Mouse (Mus musculus): ENCODE measurements around the gene Rab42.
A peak's percentile ranks its signal among the peaks of the same experiment; 100 is the strongest.

Gene Rab42

DNA sequence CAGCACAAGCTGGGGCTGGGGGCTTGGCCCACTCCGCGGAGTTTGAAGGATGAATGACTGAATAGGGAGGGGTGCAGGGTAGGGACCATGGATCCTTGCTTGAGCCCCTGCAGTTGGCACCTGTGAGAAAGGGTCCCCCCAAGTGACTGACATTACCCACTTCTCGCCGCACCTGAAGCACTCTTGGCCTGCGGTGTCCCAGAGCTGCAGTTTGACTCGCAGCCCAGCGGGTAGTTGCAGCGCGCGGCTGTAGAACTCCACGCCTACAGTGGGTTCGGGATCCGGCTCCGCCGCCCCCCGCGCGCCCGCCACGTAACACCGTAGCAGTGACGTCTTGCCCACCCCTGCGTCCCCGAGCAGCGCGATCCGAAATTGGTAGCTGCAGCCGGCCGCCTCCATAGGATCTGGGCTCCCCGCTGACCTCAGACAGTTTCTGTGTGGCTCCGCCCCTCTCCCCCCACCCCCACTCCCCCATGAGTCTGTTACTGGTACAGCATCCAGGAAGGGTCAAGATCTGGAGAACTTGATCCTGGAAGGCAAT is at the start of gene Rab42:
TSS of gene Rab42 (minus strand) at position 447 of the 541 bp plus-strand sequence.
- peak; percentile 69 to 79 for DNase-seq

DNA sequence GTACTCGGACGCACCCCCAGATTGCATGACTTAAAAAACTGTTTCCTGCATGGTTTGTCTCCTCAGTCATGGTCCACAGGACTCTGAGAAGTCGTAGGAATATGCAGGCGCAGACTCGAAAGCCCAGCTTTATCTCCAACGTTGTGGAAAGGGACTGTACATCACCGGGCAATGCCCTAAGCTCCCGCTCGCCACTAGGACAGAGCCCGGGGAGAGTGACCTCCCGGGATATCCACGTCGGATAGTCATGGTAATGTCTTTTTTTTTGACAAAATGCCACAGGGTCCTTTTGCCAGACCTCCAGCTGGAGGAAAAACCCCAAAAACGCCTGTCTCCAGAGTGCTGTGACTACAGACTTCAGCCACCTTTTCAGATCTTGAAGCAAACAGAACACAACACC is 49.6 kb upstream of the Rab42 start:
- DNase-seq = peak; percentile 42 to 50

DNA sequence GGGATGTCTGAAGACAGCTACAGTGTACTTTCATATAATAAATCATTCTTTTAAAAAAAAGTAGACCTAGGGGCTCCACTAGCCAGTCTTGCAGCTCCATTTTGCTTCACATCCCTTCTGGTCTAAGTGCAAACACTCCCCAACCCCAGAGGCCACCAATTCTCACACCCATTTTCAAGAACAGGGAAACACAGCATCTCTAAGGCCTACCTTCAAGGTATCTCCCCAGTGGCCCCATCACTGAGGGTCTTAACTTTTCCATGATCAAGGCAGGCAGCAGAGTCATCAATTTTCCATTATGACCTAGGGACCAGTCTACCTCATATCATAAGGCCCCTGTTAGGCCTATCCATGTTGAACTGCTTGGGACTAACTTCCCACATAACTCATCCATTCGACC is 48.2 kb upstream of the Rab42 start:
- DNase-seq = no peak

DNA sequence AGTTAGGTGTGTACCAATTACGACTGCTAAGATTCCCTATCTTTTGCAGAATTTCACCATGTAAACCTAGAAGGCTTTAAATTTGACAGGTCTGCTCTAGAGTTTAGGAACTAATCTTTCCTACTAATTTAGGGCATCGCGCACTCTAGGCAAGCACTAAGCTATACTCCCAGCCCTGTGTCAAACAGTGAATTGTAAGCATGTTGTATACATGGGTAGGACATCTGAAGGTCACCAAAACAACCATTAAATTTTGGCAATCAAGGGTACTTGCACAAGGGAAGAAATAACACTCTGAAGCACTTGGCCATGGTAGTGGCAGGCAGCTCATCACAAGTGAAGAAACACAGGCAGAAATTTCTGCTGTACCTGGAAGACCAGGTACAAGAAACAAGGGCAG is 47.7 kb upstream of the Rab42 start:
- DNase-seq = no peak

DNA sequence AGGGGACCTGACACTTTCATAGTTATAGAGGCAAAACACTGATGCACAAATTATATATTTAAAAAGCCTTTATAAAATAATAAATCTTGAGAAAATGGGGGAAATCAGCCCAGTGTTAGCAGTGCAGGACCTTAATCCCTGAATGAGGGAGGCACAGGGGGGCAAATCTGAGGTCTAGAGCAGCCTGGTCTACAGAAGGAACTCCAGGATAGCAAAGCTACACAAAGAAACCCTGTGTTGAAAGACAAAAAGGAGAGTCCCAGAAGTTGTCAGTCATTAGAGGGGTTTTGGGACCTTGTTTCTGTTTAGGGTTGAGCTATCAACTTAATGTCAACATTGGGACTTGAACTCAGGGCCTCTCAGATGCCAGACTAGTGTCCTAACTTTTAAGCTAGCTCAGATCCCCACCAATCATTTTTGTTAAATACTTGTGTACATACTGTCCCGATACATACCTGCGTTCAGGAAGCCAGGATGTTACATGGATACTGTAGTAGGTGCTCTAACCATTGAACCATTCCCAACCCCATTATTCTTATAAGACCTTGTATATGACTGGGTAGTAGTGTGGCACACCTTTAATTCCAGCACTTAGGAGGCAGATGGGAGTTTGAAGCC is 47.0 kb upstream of the Rab42 start:
- no peak for DNase-seq

DNA sequence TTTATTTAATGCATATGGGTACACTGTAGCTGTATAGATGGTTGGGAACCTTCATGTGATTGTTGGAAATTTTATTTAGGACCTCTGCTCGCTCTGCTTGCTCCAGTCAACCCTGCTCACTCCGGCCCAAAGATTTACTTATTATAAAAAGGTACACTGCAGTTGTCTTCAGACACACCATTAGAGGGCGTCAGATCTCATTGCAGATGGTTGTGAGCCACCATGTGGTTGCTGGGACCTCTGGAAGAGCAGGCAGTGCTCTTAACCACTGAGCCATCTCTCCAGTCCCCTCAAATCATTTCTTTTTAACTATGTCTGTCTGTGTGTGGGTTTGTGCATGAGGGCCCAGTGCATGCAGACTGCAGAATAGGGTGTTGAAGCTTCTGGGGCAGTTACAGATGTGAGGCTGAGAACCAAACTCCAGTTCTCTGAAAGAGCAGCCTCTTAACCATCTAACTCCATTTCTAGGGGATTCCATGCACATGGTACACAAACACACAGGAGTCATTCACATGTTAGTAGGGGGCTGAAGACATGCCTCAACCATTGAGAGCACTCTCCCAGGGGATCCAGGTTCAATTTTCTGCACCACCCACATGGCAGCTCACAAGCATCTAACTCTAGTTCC is 46.4 kb upstream of the Rab42 start:
- no peak for DNase-seq

DNA sequence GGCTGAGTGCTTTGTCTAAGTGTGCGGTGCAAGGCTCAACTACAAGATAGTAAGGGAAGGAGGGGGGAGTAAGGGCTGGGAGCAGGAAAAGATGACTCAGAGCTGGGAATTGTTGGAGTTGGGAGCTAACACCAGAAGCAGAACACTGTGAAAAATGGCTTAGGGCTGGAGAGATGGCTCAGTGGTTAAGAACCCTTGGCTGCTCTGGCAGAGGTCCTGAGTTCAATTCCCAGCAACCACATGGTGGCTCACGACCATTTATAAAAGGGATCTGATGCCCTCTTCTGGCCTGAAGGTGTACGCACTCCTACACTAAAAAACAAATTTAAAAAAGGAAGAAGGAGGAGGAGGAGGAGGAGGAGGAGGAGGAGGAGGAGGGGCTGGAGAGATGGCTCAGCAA is 43.5 kb upstream of the Rab42 start:
- DNase-seq = no peak

DNA sequence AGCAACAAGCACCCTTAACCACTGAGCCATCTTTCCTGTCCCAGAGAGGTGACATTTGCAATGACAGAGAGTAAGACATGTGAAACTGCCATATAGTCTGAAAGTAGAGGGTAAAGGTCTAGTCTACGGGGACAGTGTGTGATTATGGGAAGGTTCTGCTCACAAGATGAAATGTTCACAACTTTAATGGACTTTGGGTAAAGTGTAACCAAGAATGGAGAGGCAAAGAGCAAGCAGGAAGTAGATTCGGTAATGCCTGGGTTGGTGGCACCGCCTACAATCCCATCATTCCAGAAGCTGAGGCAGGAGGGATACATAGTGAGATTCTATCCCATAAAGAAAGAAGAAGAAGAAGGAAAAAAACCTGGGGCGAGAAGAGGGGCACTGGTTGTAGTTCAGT is 43.1 kb upstream of the Rab42 start:
- DNase-seq = peak in 1 of 2 experiments; percentile 20

DNA sequence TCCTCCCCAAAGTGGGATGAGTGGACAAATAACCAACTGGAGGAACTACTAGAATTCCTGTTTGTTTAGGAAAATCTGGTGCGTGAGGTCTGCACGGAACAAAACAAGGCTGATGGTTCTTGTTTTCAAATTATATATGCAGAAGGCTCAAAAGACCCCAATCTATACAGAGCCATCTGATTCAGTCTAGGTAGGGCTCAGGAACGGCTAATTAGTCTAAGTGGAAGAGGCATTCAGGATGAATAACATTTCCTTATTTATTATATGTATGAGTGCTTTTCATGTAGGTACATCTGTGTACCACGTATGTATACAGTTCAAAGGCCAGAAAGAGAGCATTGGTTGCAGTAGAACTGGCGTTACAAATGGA is 42.6 kb upstream of the Rab42 start:
- DNase-seq = no peak

DNA sequence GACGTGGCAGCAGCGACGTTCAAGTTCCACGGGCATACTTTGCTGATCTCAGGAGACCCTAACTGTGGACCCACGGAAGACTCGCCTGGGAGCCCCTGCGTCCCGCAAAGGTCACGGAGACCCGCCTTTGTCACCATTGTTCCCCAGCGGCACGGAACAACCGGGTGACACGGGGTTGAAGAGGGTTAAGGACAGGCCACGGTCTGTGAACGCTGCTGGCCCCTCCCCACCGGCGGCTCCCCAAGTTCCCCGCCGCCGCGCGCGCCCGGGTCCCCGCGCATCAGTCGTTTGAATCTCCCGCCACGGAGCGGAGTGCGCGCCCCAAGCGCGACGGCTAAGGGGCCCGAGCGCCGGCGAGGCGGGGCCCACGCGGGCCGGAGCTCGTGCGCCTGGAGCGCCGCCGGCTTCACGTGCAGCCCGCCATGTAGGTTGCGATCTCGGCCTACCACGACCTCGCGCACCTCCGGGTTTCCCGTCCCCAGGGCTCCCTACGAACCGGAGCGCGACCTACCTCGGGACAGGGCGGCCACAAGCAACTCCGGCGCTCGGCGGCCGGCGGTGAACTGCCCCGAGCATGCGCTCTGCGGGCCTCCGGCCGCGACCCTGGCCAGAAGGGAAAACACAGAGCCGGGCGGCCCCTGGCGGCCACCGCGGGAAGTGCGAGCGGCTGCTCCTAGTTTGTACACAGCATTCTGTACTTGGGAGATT is 42.1 kb upstream of the Rab42 start:
- DNase-seq = peak; percentile 99

DNA sequence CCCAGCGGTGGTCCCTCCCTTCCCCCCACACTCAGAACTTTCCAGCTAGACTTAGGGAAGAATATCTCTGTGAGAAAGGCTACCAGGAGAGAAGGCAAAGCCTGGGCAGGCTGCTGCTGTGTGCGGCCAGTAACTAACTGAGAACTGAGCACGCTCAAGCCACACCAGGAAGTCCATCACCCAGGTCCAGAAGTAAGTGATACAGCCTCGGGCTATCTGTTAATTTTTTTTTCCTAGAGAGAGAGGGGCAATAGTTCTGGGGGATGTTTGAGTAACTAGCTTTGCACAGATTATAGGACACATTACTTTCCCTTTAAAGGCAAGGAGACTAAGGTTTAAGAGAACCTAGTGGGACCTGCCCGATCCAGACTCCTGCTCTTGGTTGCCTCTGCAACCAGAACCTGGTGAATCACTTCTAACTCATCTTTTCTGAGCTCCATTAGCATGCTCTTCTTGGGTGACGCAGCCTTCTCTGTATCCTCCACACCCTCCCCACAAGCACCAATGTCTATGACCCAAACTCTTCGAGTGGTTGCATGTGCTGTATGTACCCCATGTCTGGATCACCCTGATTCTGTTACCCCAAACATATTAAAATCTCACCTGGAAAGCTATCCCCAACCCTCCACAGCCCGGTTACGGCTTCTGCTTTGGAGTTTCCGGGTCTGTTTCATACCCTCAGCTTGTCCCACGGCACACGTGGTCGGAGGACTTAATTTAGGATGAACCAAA is 41.4 kb upstream of the Rab42 start:
- no peak for DNase-seq

DNA sequence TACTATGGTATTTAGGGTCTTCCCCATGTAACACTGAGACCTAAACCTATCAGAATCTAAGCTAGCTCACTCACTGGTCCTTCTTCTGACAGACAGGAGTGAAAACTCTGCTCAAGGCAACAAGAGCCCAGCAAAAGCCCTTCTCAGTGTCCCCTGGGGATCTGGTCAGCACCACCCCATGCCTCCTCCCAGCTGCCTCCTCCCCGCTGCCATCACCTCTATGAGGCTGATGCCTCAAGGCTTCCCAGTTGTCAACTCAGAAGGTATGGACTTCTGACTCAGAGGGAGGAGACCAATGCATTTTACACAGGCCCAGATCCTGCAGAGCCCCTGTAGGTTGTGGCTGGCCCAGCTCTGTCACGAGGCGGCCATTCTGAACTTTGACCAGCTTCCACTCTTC is 38.3 kb upstream of the Rab42 start:
- DNase-seq = peak in 1 of 2 experiments; percentile 27

DNA sequence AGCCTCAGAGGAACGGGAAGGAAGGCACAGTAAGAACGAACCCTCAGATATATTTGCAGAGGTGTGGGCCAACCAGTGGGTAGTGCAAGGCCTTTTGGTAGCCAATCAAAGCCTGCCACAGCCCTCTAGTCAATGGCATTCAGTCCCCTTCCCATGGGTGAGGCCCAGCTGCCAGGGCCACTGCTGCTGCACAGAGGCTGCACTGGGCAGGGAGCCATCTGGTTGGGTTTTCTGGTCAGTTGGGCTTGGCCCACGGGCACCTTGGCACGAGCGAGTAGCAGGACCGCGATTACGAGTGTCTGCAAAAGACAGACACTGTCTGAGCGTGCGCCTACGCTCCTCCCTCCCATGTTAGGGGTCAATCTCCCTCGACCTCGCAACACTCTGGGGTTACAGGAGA is 35.8 kb upstream of the Rab42 start:
- peak in 1 of 2 experiments; percentile 18 for DNase-seq

DNA sequence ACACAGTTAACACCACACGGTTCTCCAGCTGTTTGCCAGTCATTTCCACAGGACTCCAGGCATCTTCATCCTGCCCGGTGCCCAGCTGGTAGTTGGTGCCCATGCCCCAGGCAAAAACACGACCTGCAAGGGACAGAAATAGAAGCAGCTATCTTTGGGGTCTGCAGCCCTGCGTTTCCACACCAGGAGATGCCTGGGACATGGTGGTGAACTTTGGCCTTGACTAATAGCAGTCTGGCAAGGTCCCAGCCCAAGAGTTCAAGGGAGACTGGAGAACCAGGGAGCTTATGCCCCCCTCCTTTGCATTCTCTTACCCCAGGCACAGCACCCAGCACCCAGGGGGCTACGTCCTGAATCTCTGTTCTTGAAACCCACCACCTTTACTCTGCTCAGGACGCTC is 29.7 kb upstream of the Rab42 start:
- DNase-seq = no peak

DNA sequence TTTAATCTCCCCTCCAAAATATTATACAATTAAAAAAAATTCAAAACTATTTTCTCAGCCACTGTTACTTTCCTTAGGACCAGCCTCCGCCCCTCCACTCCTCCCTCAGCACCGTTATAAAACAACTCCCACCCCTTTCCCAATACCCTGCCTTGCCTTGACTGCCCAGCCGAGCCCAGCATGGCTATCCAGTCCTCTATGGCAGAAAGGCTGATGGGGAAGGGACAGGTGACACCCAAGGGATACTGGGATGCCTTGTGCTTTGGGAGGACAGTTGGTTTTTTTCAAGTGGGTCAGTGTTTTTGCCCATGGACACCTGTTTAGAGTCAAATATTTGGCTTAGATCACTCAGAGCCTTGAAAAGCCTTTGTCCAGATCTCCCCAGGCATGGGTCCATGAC is 28.8 kb upstream of the Rab42 start:
- no peak for DNase-seq

DNA sequence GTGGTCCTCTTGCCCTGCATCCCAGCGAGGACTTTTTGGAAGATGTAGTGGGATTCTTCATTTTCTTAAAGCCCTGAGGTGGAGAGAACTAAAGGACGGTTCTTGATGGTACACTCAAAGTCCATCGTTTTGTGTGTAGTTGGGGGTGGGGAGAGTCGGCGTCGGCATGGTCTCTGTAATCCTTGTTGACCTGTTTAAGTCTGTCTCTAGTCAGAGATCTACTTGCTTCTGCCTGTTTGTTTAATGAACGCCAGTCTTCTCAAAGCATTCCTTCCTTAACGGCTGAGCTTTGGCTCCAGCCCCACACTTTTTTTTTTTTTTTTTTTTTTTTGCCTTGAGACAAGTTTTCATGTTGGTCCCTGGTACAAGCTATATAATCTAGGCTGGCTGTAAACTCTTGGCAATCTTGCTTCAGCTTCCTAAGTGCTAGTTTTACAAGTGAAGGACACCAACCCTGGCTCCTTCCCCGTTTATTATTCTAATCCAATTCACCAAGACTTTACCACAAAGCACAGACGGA is 26.7 kb upstream of the Rab42 start:
- DNase-seq = no peak

DNA sequence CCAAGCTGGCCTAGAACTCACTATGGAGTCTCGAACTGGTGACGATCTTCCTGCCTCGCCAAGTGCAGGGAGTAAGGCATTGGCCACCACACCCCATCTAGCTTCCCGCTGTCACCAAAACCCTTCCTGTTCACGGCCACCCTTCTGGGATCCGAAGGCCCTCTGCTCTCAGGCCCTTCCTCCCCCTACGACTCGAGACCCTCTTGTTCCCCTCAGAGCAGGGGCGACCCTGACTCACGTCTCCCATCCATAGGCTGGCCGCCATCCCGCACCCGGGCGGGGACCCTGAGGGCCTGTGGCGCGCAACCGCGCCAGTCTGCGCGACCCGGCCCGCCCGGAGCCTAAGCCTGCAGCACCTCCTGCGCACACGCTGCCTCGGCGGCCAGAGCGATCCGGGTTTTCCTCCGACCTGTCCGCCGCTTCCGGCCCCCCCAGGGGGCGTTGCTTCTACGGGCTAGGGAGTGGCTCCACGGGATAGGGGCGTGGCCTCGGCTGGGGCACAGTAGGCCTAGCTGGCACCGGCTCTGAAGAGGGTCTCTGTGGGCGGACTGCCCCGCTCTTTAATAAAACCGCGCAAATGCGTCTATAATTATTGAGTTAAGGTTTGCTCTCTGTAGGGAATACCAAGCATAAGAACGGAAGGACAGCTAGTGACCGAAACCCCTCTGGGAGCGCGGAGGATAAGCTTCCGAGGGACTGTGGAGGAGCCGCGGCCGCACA is 26.1 kb upstream of the Rab42 start, which contains the start of gene Trnau1ap:
TSS of gene Trnau1ap (minus strand) at position 424 of the 720 bp plus-strand sequence.
- peak; percentile 94 to 96 for DNase-seq

DNA sequence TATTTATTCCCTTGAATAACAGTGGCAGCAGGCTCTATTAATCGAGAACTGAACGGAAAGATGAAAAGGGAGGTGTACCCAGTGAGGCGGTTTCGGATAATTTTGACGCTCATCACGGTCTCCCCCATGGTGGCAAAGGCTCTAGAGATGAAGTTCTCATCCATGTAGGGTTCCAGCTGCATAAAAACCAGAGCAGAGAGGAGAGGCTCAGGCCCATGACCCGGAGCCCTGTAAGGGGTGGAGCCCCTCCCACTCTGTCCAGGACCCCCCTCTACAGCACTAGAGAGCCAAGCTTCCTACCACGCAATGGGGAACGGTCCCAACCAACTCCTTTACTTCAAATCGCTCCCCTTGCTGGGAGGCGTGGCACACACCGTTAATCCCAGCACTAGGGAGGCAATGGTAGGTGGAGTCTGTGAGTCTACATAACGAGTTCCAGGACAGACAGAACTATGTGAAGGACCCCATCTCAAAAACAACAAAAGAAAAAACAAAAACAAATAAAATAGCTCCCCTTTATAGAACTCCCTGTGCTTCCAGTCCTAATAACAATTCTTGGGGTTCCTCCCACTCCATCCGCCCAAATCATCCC is 25.3 kb upstream of the Rab42 start:
- no peak for DNase-seq

DNA sequence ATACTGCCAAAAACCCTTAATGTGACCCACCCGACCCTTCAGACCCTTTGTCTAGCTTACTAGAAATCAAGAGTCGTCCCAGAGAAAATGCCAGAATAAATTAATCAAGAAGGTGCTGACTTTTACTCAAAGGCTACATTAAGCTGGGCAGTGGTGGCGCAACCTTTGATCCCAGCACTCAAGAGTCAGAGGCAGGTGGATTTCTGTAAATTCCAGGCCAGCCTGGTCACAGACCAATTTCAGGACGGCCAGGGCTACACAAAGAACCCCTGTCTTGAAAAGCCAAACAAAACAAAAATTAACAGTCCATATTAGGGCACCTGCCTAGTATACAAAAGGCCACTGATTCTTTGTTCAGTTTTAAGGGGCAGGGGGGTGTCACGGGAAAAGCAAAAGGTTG is 23.3 kb upstream of the Rab42 start:
- no peak for DNase-seq

DNA sequence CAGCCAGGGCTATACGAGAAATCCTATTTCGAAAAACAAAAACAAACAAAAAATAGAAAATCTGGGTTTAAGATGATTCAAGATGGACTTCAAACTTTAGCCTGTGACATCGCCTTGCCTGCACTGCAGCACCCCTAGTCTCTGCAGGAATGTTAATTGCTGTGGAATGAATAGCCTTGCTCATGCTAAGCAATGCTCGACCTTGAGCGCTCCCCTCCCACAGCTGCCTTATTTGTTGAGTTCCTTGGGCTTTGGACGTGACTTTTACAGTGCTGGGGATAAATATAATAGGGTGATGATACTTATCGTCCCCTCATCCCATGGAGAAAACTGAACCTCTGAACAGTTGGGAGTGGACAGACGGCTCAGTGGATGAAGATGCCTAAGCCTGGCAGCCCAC is 12.5 kb upstream of the Rab42 start:
- peak in 1 of 2 experiments; percentile 45 for DNase-seq

DNA sequence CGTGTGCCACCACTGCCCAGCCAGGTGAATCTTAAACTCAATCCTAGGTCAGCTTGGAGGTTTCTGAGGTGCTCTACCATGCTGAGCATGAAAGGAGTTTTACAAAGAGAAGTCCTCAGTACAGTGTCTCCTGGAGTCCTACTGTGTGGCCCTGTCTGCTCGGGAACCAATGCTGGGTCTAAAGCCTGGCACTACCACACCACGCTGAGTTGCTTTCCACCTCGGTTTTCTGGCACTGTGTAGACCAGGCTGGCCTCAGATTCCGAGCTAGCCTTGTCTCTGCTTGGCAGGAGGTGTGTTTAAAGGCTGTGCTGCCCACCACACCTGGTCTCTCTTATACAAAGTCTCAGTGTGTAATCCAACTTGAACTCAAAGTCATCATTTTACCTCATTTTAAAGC is 9.4 kb upstream of the Rab42 start:
- no peak for DNase-seq

DNA sequence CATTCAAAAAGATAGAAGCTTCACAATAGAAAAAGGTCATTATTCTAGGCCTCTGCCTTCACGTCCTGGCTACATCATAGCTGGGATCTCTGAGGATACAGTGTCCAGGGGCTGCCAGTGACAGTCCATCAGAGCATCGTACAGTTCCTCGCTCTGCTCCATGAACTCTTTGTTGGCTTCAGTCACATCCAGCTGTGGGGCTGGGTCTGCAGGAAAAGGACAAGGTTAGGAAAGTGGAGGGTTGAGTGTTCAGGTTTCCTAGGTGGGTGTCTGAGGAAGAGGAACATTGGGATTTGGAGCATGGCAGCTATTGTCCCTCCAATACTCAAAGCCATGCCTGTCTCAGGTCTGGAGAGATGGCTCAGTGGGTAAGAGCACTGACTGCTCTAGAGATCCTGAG is 8.6 kb upstream of the Rab42 start:
- no peak for DNase-seq
